Mouse (Mus musculus) neural tube, embryonic 11.5 days (tissue): Measurements from ENCODE around the gene Gxylt2. TPM values are rescaled to one million over a fixed set of nuclear protein-coding genes. Genes with fewer than 3 reads are reported as not detected.

ENCODE experiments used
- ATAC-seq: fragments of 200-750 bp; cut with Nextera tagmentation; 2 replicates; pipeline ENCODE4 v1.8.0; 2017; ENCODE audit warnings: moderate number of reproducible peaks, mild to moderate bottlenecking, moderate TSS enrichment, moderate library complexity; ENCODE audit not compliant: insufficient read depth, low FRiP score, low TSS enrichment
- DNase-seq: peaks from one replicate; pipeline ENCODE4 v3.0.0-alpha.2; 2015; ENCODE audit warnings: low spot score
- H3K27ac ChIP-seq: fragments of 300-500 bp; sonication (generic); 2 replicates; pipeline ENCODE4 v1.5.1; 2014; ENCODE audit warnings: low read depth, mild to moderate bottlenecking, low read length
- H3K27me3 ChIP-seq: fragments of 300-500 bp; sonication (generic); 2 replicates; pipeline ENCODE4 v1.6.1; 2014; ENCODE audit warnings: mild to moderate bottlenecking, low read length, mixed read lengths; ENCODE audit not compliant: control insufficient read depth, insufficient read depth
- H3K36me3 ChIP-seq: fragments of 300-500 bp; sonication (generic); 2 replicates; pipeline ENCODE4 v1.6.1; 2014; ENCODE audit warnings: mild to moderate bottlenecking, low read length, moderate library complexity, mixed read lengths; ENCODE audit not compliant: control insufficient read depth, insufficient read depth
- H3K4me1 ChIP-seq: fragments of 300-500 bp; sonication (generic); 2 replicates; pipeline ENCODE4 v1.6.1; 2014; ENCODE audit warnings: low read length, mixed read lengths; ENCODE audit not compliant: control insufficient read depth, insufficient read depth
- H3K4me2 ChIP-seq: fragments of 300-500 bp; sonication (generic); 2 replicates; pipeline ENCODE4 v1.6.1; 2014; ENCODE audit warnings: low read depth, mild to moderate bottlenecking, moderate library complexity
- H3K4me3 ChIP-seq: fragments of 300-500 bp; sonication (generic); 2 replicates; pipeline ENCODE4 v1.5.1; 2014; ENCODE audit warnings: low read depth, low read length
- H3K9ac ChIP-seq: fragments of 300-500 bp; sonication (generic); 2 replicates; pipeline ENCODE4 v1.6.1; 2014; ENCODE audit warnings: mild to moderate bottlenecking, low read length
- H3K9me3 ChIP-seq: fragments of 300-500 bp; sonication (generic); 2 replicates; pipeline ENCODE4 v1.6.1; 2016; ENCODE audit warnings: low read length; ENCODE audit not compliant: control insufficient read depth
- WGBS: fragments of 180-500 bp; shearing (Covaris S2); extraction: QIAGEN DNeasy Blood & Tissue Kit; methylation state at CpG from one replicate; pipeline ENCODE4 v1.1.7; 2014; 5-methylcytosine and 5-hydroxymethylcytosine counted together
- polyA plus RNA-seq: library from polyadenylated mRNA; unstranded; fragments of >200 nt; fragmentation: Nextera tagmentation; extraction: Ambion mirVana; gene quantifications from 2 replicates; pipeline ENCODE4 v1.2.1, GENCODE M21; 2014

Gene Gxylt2
- polyA plus RNA-seq, 1 experiment from 2014 or later: 3.0 TPM

DNA sequence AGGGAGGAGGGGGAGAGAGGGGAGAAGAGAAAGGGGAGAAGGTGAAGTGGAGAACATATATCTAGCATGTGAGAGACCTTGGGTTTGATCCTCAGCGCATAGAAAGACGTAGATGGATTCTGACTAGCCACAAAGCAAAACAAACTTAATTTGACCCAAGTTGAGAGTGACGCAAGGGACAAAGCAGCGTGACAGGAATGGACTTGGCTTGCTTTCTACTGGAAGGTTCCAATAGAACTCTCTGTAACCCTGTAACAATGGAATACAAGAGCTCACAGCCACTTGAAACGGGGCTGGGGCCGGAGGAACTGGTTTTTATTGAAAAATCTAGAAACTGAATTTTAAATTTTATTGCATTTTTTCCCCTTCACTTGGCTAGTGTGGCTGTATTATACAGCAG lies 127.2 kb downstream of the Gxylt2 start:
- H3K4me1 ChIP-seq: peaks cover 5% of the 10 kb centered on the region
- 93% methylated on average over 6 of the region's 6 CpGs for WGBS
- H3K9ac ChIP-seq: no peak overlapping the region
- ATAC-seq (no peak), DNase-seq (no peak)
- peaks cover 9% of the 10 kb centered on the region for H3K36me3 ChIP-seq
- no peaks in the 10 kb centered on the region for H3K9me3 ChIP-seq
- no peak overlapping the region for H3K4me2 ChIP-seq
- no peaks in the 10 kb centered on the region for H3K27me3 ChIP-seq
- no peak overlapping the region for H3K4me3 ChIP-seq
- H3K27ac ChIP-seq: no peak overlapping the region

GRCm38 (mm10) chr6:100833355-100833754 lies 128.8 kb downstream of the Gxylt2 start, which contains the start of gene Ppp4r2:
TSS of gene Ppp4r2 (plus strand) at chr6:100833622.
- H3K36me3 ChIP-seq: peaks cover 12% of the 10 kb centered on the region
- H3K27me3 ChIP-seq: no peaks in the 10 kb centered on the region
- peak within 1 kb of the TSS; percentile 71 for H3K9ac ChIP-seq
- DNase-seq (peak; percentile 96), ATAC-seq (peak; percentile 90)
- H3K27ac ChIP-seq: peak within 1 kb of the TSS; percentile 71
- WGBS: under 1% methylated on average over 40 of the region's 50 CpGs
- peak within 1 kb of the TSS; percentile 71 for H3K4me3 ChIP-seq
- peak within 1 kb of the TSS; percentile 49 for H3K4me2 ChIP-seq
- no peaks in the 10 kb centered on the region for H3K9me3 ChIP-seq
- H3K4me1 ChIP-seq: peaks cover 5% of the 10 kb centered on the region

DNA sequence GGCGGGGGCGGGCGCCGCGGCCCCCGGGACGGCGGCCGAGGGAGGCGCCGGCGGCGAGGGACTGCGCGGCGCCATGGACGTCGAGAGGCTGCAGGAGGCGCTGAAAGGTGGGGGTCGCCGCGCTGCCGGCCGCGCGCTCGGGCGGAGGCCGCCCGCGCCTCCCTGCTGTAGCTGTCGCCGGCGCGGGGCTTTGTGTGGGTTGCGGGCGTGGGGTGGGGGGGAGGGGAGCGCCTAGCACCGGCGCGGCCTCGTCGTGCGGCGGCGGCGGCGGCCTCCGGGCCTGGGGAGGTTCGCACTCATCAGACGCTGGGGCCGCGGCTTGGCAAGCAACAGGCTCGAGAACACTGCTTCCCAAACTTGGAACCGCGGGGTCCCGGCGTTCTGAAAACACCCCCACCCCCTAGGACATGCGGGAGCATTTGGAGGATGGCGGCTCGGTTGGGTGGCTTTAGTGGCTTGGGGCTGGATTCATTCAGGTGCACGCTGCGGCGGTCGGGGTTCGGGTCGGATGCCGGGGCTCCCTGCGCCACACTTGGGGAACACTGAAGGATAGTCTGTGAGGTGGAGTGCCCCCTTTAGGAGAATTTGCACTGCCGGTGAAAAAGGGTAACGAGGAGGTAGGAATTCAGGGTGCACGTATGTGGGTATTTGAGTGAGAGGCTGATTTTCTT lies 129.4 kb downstream of the Gxylt2 start:
- no peaks in the 10 kb centered on the region for H3K9me3 ChIP-seq

DNA sequence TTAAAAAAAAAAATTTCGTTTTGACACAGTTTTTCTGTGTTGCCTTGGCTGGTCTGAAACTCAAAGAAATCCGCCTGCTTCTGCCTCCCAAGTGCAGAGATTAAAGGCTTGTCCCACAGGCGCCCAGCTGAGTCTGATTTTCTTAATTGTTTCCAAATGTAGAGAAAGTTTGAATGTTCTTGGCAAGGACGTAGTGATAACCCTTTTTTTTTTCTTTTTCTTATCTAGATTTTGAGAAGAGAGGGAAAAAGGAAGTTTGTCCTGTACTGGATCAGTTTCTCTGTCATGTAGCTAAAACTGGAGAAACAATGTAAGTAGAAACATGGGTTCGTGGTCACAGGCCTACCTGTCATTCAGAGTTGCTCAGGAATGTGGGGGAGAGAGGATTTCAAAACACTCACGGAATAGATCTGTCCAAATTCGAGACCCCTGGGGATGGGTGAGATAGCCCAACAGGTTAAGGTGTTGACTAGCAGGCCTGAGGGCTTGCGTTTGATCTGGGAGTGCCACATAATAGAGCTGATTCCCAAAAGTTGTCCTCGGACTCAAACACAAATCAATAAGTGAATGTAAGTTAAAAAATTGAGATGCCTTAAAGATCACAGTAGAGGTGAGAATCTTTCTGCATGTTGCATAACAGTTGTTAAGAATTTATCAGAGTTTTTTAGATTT lies 130.1 kb downstream of the Gxylt2 start:
- Histone ChIP-seq H3K36me3 (peaks cover 16% of the 10 kb centered on the region), H3K4me3 (peak overlapping the region; percentile 71), H3K27ac (no peak overlapping the region), H3K27me3 (no peaks in the 10 kb centered on the region), H3K4me1 (peaks cover 5% of the 10 kb centered on the region), H3K9me3 (no peaks in the 10 kb centered on the region), H3K4me2 (peak overlapping the region; percentile 49), H3K9ac (peak overlapping the region; percentile 71)
- 45% methylated on average over 9 of the region's 9 CpGs for WGBS
- ATAC-seq (no peak), DNase-seq (no peak)

More for the DNA sequence above, 129.4 kb downstream of the Gxylt2 start:
- DNase-seq: peak; percentile 74
- peaks cover 5% of the 10 kb centered on the region for H3K4me1 ChIP-seq
- H3K36me3 ChIP-seq: peaks cover 13% of the 10 kb centered on the region
- H3K27ac ChIP-seq: peak overlapping the region; percentile 71
- H3K4me2 ChIP-seq: peak overlapping the region; percentile 49
- H3K9ac ChIP-seq: peak overlapping the region; percentile 71
- under 1% methylated on average over 45 of the region's 72 CpGs for WGBS
- H3K4me3 ChIP-seq: peak overlapping the region; percentile 71
- ATAC-seq: peak; percentile 92
- H3K27me3 ChIP-seq: no peaks in the 10 kb centered on the region

GRCm38 (mm10) chr6:100845058-100845457 lies 140.5 kb downstream of the Gxylt2 start:
- DNase-seq (no peak), ATAC-seq (no peak)
- Histone ChIP-seq H3K4me3 (no peak overlapping the region), H3K4me1 (no peaks in the 10 kb centered on the region), H3K4me2 (no peak overlapping the region), H3K9me3 (no peaks in the 10 kb centered on the region), H3K9ac (no peak overlapping the region), H3K27me3 (no peaks in the 10 kb centered on the region), H3K36me3 (peaks cover 21% of the 10 kb centered on the region), H3K27ac (no peak overlapping the region)
- WGBS: 92% methylated on average over 4 of the region's 4 CpGs

- WGBS: 90% methylated on average over 5 of the region's 5 CpGs
- no peak for DNase-seq
- Histone ChIP-seq H3K9ac (no peak overlapping the region), H3K4me2 (no peak overlapping the region), H3K4me3 (no peak overlapping the region), H3K27ac (no peak overlapping the region), H3K36me3 (peaks cover 5% of the 10 kb centered on the region), H3K9me3 (no peaks in the 10 kb centered on the region), H3K4me1 (no peaks in the 10 kb centered on the region), H3K27me3 (no peaks in the 10 kb centered on the region)
- ATAC-seq: no peak
Observed at GRCm38 (mm10) chr6:100847264-100847663, 142.7 kb downstream of the Gxylt2 start.

DNA sequence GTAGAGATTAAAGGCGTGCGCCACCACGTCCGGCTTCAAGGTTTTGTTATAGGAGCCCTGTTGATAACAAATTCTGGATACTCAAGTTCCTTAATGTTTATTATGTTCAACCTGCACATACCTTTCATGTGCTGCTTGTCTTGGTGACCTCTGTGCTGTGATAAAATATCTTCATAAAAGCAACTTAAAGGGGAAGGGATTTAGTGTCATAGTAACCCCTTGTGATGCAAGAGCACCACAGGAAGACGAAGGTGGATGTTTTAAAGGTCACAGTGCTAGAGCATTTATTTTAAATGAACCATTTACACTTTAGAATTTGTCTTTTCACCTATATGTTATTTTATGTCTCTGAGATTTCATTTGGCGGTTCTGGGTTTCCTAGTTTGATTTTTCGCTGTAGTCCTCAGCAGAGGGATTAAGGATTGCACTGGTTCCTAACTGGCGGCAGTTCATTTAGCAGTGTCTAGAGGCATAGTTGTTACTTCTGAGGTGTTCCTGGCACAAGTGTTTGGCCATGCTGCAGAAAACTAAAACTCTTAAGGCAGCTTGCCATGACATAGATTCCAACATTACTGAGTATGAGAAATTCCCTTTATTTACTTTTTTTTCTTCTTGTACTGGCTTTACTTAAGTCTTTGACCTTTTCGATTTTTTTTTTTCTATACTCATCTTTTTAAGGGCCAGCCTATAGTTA lies 144.3 kb downstream of the Gxylt2 start:
- 95% methylated on average over 9 of the region's 9 CpGs for WGBS
- Histone ChIP-seq H3K27me3 (no peaks in the 10 kb centered on the region), H3K9me3 (no peaks in the 10 kb centered on the region), H3K4me3 (no peak overlapping the region), H3K36me3 (peaks cover 2% of the 10 kb centered on the region; the same call in 1 of the 2 replicates), H3K27ac (no peak overlapping the region), H3K4me2 (no peak overlapping the region), H3K4me1 (no peaks in the 10 kb centered on the region), H3K9ac (no peak overlapping the region)
- ATAC-seq (no peak), DNase-seq (no peak)

DNA sequence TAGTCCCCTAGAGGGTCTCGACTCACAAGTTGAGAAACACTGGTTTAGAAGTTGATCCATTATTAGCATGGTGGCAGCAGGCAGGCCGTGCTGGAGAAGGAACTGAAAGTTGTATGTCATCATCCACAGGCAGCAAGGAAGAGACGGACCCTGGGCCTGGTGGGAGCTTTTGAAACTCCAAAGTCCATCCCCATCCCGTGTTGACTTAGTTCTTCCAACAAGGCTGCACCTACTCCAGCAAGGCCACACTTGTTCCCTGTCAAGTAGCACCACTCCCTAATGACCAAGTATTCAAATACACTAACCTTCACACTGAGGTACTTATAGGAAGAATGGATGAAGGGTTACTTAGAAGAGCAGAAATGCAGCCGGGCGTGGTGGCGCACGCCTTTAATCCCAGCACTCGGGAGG lies 146.1 kb downstream of the Gxylt2 start:
- H3K4me1 ChIP-seq: no peaks in the 10 kb centered on the region
- H3K27me3 ChIP-seq: no peaks in the 10 kb centered on the region
- DNase-seq: no peak
- no peak overlapping the region for H3K4me2 ChIP-seq
- H3K4me3 ChIP-seq: no peak overlapping the region
- no peak overlapping the region for H3K9ac ChIP-seq
- H3K36me3 ChIP-seq: peaks cover 5% of the 10 kb centered on the region; the same call in 1 of the 2 replicates
- no peaks in the 10 kb centered on the region for H3K9me3 ChIP-seq
- no peak for ATAC-seq
- no peak overlapping the region for H3K27ac ChIP-seq
- WGBS: 86% methylated on average over 9 of the region's 9 CpGs
